Comparison of ENCODE assay signal across 8 mouse cellular contexts in genomic region chr13:99343876-99344598, GRCm38 (mm10). TPM values are rescaled to one million over a fixed set of nuclear protein-coding genes. Genes with fewer than 3 reads are reported as not detected.
DNase-seq lines count a peak whose midpoint lies in the region; ATAC-seq and TF ChIP-seq lines count a peak whose summit lies in the region.

No protein-coding gene starts in this region.

- intact Hi-C loops in heart, postnatal 10 days (cut with DNase I) = loop anchor here (1.0 kb wide), 1 partner anchor 174 kb away; no protein-coding TSS in a partner anchor

- TF ChIP-seq CTCF in G1E (IDR thresholded peaks at IDR 0.05; ENCODE audit: low read depth, low read length) = no peak

- H3K27me3 ChIP-seq in heart, embryonic 14.5 days (ENCODE audit: control insufficient read depth, insufficient read depth, low read length) = no peaks in the 10 kb centered on the region
- no peaks in the 10 kb centered on the region for H3K27me3 ChIP-seq in G1E (ENCODE audit: insufficient read depth, low read length)
- no peaks in the 10 kb centered on the region for H3K27me3 ChIP-seq in liver, embryonic 16.5 days (ENCODE audit: control insufficient read depth, insufficient read depth, low read depth, low read length)

- peak overlapping the region; percentile 82 to 89 for H3K4me3 ChIP-seq in heart, embryonic 14.5 days (ENCODE audit: control insufficient read depth in 1 of 2, insufficient read depth in 1 of 2, low read depth in 1 of 2, low read length in 2 of 2)
- peak overlapping the region; percentile 95 for H3K4me3 ChIP-seq in G1E (ENCODE audit: low read depth, low read length)
- H3K4me3 ChIP-seq in liver, embryonic 16.5 days (ENCODE audit: low read depth, low read length) = peak overlapping the region; percentile 97

- no peak for DNase-seq in heart, postnatal 10 days
- DNase-seq in G1E (ENCODE audit: low spot score) = no peak
- no peak for DNase-seq in thymus, postnatal 25 days
- no peak for DNase-seq in cerebellum, adult 8-10 months
- DNase-seq in T-cell, adult 2 months (ENCODE audit: low spot score) = no peak

- H3K4me2 ChIP-seq in heart, embryonic 14.5 days (ENCODE audit: low read length) = peak overlapping the region; percentile 84
- H3K4me2 ChIP-seq in liver, embryonic 16.5 days (ENCODE audit: low read depth, low read length) = peak overlapping the region; percentile 83

- WGBS in heart, embryonic 14.5 days = under 1% methylated on average over 30 of the region's 30 CpGs
- WGBS in liver, embryonic 16.5 days (ENCODE audit: insufficient replicate concordance) = under 1% methylated on average over 30 of the region's 30 CpGs

- peaks cover 50% of the 10 kb centered on the region for H3K36me3 ChIP-seq in heart, embryonic 14.5 days (ENCODE audit: control insufficient read depth, insufficient read depth, low read length)
- peaks cover 65% of the 10 kb centered on the region for H3K36me3 ChIP-seq in G1E (replicated peaks)
- peaks cover 31% of the 10 kb centered on the region for H3K36me3 ChIP-seq in liver, embryonic 16.5 days (ENCODE audit: control insufficient read depth, insufficient read depth)

- H3K9me3 ChIP-seq in heart, embryonic 14.5 days (ENCODE audit: control insufficient read depth, low read length) = no peaks in the 10 kb centered on the region
- H3K9me3 ChIP-seq in G1E (replicated peaks) = no peaks in the 10 kb centered on the region
- H3K9me3 ChIP-seq in liver, embryonic 16.5 days (replicated peaks; ENCODE audit: control insufficient read depth, low read length) = no peaks in the 10 kb centered on the region

- H3K9ac ChIP-seq in heart, embryonic 14.5 days (ENCODE audit: low read length) = peak overlapping the region; percentile 93
- H3K9ac ChIP-seq in liver, embryonic 16.5 days (ENCODE audit: low read depth, low read length) = peak overlapping the region; percentile 82

- peaks cover 3 to 28% of the 10 kb centered on the region in 2 experiments for H3K4me1 ChIP-seq in heart, embryonic 14.5 days (ENCODE audit: control insufficient read depth in 2 of 2, insufficient read depth in 2 of 2, low read length in 2 of 2)
- H3K4me1 ChIP-seq in G1E (ENCODE audit: insufficient read depth, low read depth, low read length) = peaks cover 30% of the 10 kb centered on the region
- H3K4me1 ChIP-seq in liver, embryonic 16.5 days (ENCODE audit: control insufficient read depth, low read depth, low read length) = peaks cover 17% of the 10 kb centered on the region

- peak overlapping the region; percentile 89 to 92 for H3K27ac ChIP-seq in heart, embryonic 14.5 days (replicated peaks in 1 of 2; ENCODE audit: control insufficient read depth in 1 of 2, insufficient read depth in 1 of 2, low read depth in 2 of 2, low read length in 2 of 2)
- peak overlapping the region; percentile 80 for H3K27ac ChIP-seq in liver, embryonic 16.5 days (ENCODE audit: low read length)

- no peak for ATAC-seq in heart, embryonic 14.5 days (ENCODE audit: insufficient number of reproducible peaks, insufficient read depth, low FRiP score, low read depth)
- ATAC-seq in G1E (ENCODE audit: extremely low read depth, insufficient number of reproducible peaks, low FRiP score, poor library complexity, severe bottlenecking) = peak; percentile 16; the same call in 1 of the 2 replicates
- peak; percentile 27; the same call in 1 of the 2 replicates for ATAC-seq in granulocyte monocyte progenitor cell, adult 5-6 weeks (replicated peaks; ENCODE audit: poor library complexity, severe bottlenecking)
- ATAC-seq in liver, embryonic 16.5 days (ENCODE audit: low read depth) = peak; percentile 56

RNA-seq across cellular contexts. Expression of gene Ptcd2, which starts 0.5 kb away (rescaled TPM):
- 72.8 and 73.0 TPM in 2 replicates for polyA plus RNA-seq in heart, embryonic 14.5 days (2014; fragmentation: Nextera tagmentation; extraction: Ambion mirVana)
- 10 to 100 TPM; 38.8 to 43.6 TPM for total RNA-seq in heart, postnatal 10 days (2021)
- total RNA-seq in G1E (2014; fragmentation: Nextera tagmentation) = 34.7 and 36.1 TPM in 2 replicates
- 56.1 and 58.8 TPM in 2 replicates for total RNA-seq in G1E (2017)
- 28.5 and 32.4 TPM in 2 replicates for polyA plus RNA-seq in G1E (2012)
- 49.8 and 58.1 TPM in 2 replicates for total RNA-seq in granulocyte monocyte progenitor cell, adult 5-6 weeks (2014; fragmentation: Nextera tagmentation)
- 55.8 and 65.4 TPM in 2 replicates for total RNA-seq in granulocyte monocyte progenitor cell, adult 5-6 weeks (2017)
- 23.0 and 23.8 TPM in 2 replicates for polyA plus RNA-seq in liver, embryonic 16.5 days (2015; fragmentation: Nextera tagmentation; extraction: Ambion mirVana)

RNA-seq across cellular contexts. Expression of gene Mrps27, which starts 0.5 kb away (rescaled TPM):
- polyA plus RNA-seq in heart, embryonic 14.5 days (2014; fragmentation: Nextera tagmentation; extraction: Ambion mirVana) = 75.2 and 80.6 TPM in 2 replicates
- 10 to 100 TPM; 43.8 to 47.1 TPM for total RNA-seq in heart, postnatal 10 days (2021)
- 17.2 and 18.4 TPM in 2 replicates for total RNA-seq in G1E (2014; fragmentation: Nextera tagmentation)
- 20.9 and 26.1 TPM in 2 replicates for total RNA-seq in G1E (2017)
- polyA plus RNA-seq in G1E (2012) = 11.4 and 14.5 TPM in 2 replicates
- 25.2 and 33.8 TPM in 2 replicates for total RNA-seq in granulocyte monocyte progenitor cell, adult 5-6 weeks (2014; fragmentation: Nextera tagmentation)
- 22.0 and 25.1 TPM in 2 replicates for total RNA-seq in granulocyte monocyte progenitor cell, adult 5-6 weeks (2017)
- 23.7 and 24.9 TPM in 2 replicates for polyA plus RNA-seq in liver, embryonic 16.5 days (2015; fragmentation: Nextera tagmentation; extraction: Ambion mirVana)
